Mouse (Mus musculus): ENCODE data around the gene Fahd2a. TPM values are rescaled to one million over a fixed set of nuclear protein-coding genes. Genes with fewer than 3 reads are reported as not detected.

Gene Fahd2a
- polyA plus RNA-seq, 1 experiment from 2014 or later, result 22.1 TPM

DNA sequence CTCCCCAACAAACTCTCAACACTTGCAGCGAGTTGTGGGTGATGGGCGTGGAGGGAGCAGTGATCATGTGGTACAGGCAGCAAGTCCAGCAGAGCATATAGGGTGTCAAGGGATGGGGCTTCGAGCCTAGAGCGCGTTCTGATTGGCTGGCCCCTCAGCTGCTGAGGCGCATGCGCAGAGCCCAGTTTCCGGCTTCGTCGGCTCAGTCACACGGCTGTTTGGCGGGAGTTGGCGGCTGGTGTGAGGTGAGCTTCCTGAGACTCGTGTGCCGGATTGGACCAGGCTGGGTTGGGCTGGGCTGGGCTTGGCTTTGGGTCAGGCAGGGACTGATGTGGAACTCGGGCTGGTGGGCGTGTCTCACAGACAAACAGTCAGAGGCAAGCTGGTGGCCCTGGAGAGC, 19.4 kb downstream of the Fahd2a start, which contains the start of gene Gpat2:
TSS of gene Gpat2 (plus strand) at position 223 of the 400 bp plus-strand sequence.
- no peaks in the 10 kb centered on the region for H3K9me3 ChIP-seq
- no peak within 1 kb of the TSS for H3K4me3 ChIP-seq
- no peak within 1 kb of the TSS for H3K4me2 ChIP-seq
- no peak for ATAC-seq (ENCODE audit: insufficient number of reproducible peaks, low FRiP score, low TSS enrichment, low read depth)
- 86% methylated on average over 17 of the region's 17 CpGs for WGBS
- no peak within 1 kb of the TSS for H3K9ac ChIP-seq
- H3K27ac ChIP-seq, result no peak within 1 kb of the TSS
- no peaks in the 10 kb centered on the region for H3K4me1 ChIP-seq
- H3K36me3 ChIP-seq, result no peaks in the 10 kb centered on the region
- H3K27me3 ChIP-seq, result no peaks in the 10 kb centered on the region

DNA sequence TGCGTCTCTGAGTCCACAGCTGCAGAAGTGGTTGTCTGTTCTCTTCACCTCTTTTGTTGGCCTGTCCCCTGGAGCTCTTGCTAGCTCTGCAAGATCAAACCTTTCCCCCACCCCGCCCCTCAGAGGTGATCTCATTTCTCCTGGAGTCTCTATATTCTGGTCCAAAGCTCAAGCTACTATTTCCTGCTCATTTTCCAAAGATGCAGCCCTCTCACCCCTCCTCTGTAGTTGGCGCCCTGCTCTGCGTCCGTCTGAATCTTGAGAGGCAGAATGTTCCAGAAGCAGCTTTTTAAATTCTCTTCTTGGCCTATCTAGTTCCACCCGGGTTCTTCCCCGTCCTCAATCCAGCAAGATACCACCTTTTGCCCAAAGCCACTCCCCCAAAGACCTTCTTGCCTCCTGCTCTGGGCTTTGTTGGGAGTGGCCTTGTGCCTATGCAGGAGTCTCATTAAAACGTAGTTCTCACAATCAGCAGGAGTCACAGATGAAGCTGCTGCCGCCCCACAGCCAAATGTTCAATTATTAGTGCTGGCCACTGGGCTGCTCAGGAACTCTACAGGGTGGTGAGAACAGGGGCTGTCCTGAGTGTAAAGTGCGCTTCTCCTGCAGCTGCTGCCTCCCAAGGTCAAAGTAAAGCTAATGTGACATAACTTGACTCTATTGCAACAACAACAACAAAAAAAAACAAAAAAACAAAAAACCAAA, 25.9 kb downstream of the Fahd2a start:
- WGBS, result 53% methylated on average over 10 of the region's 10 CpGs
- H3K9me3 ChIP-seq, result no peaks in the 10 kb centered on the region
- ATAC-seq (ENCODE audit: insufficient number of reproducible peaks, low FRiP score, low TSS enrichment, low read depth), result no peak

DNA sequence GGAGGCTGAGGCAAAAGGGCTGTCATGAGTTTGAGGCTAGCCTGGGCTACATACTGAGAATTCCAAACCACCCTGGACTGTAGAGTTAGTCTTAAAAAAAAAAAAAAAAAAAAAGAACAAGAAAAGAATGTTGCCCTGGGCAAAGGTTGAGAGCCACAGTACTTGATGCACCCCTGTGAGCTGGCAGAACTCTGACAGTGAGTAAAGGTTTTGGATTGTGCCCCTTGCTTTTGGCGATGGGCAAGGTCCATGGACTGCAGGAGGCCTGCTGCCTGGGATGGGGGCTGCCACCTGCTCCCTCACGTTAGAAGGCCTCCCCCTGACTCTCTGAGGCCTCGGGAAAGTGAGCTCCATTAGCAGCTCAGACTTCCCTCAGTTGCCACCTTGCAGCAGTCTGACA, 27.7 kb downstream of the Fahd2a start:
- ATAC-seq (ENCODE audit: insufficient number of reproducible peaks, low FRiP score, low TSS enrichment, low read depth), result no peak
- H3K4me1 ChIP-seq, result no peaks in the 10 kb centered on the region
- H3K36me3 ChIP-seq, result no peaks in the 10 kb centered on the region
- no peak overlapping the region for H3K4me3 ChIP-seq
- no peak overlapping the region for H3K4me2 ChIP-seq
- WGBS, result 45% methylated on average over 3 of the region's 3 CpGs
- no peak overlapping the region for H3K9ac ChIP-seq
- no peaks in the 10 kb centered on the region for H3K9me3 ChIP-seq
- H3K27me3 ChIP-seq, result no peaks in the 10 kb centered on the region
- H3K27ac ChIP-seq, result no peak overlapping the region

More for the DNA sequence above, 25.9 kb downstream of the Fahd2a start:
- no peak overlapping the region for H3K9ac ChIP-seq
- H3K27ac ChIP-seq, result no peak overlapping the region
- H3K27me3 ChIP-seq, result no peaks in the 10 kb centered on the region
- no peaks in the 10 kb centered on the region for H3K4me1 ChIP-seq
- no peak overlapping the region for H3K4me3 ChIP-seq
- no peaks in the 10 kb centered on the region for H3K36me3 ChIP-seq
- H3K4me2 ChIP-seq, result no peak overlapping the region

DNA sequence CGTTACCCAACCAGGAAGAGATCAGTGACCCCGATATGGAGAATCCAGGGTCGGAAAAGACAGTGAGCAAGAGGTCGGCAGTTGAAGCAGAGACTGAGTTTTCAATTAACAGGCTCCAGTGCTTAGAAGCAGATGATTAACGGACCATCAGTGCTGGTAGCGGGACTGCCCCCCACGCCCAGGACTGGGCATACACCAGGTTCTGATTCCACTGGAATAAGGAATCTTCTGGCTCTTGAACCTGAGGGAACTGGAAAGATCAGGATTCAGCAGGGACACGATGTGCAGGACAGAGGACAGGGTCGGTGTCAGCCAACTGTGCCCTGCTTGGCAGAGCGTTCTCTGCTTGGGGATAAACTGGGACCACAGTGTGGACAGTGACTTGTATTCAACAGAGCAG, 28.6 kb downstream of the Fahd2a start:
- H3K36me3 ChIP-seq, result no peaks in the 10 kb centered on the region
- H3K4me3 ChIP-seq, result no peak overlapping the region
- H3K4me2 ChIP-seq, result no peak overlapping the region
- no peak for ATAC-seq (ENCODE audit: insufficient number of reproducible peaks, low FRiP score, low TSS enrichment, low read depth)
- 68% methylated on average over 10 of the region's 10 CpGs for WGBS
- no peak overlapping the region for H3K9ac ChIP-seq
- H3K27me3 ChIP-seq, result no peaks in the 10 kb centered on the region
- H3K4me1 ChIP-seq, result no peaks in the 10 kb centered on the region
- H3K27ac ChIP-seq, result no peak overlapping the region
- no peaks in the 10 kb centered on the region for H3K9me3 ChIP-seq

DNA sequence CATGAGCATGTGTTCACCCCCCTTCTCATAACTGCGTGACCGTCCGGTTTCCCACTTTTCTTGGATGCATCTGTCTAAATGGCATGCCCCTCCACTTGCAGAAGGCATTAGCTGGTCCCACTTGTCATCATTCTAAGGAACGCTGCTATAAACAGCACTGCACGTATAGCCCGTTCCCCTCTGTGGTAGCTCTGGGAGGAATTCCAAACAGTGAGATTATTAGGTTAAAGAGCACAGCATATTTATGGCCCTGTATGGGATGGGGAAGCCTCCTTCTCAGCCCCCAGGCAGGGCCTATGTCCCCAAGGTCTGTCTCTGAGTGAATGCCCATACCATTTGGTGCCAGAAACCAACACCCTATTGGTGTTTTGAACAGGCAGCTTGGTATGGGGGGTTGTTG, 33.2 kb downstream of the Fahd2a start:
- Histone ChIP-seq H3K27ac (no peak overlapping the region), H3K9ac (no peak overlapping the region), H3K4me2 (no peak overlapping the region), H3K27me3 (no peaks in the 10 kb centered on the region), H3K4me3 (no peak overlapping the region), H3K36me3 (no peaks in the 10 kb centered on the region), H3K4me1 (no peaks in the 10 kb centered on the region), H3K9me3 (no peaks in the 10 kb centered on the region)
- 64% methylated on average over 6 of the region's 6 CpGs for WGBS
- ATAC-seq (ENCODE audit: insufficient number of reproducible peaks, low FRiP score, low TSS enrichment, low read depth), result no peak

DNA sequence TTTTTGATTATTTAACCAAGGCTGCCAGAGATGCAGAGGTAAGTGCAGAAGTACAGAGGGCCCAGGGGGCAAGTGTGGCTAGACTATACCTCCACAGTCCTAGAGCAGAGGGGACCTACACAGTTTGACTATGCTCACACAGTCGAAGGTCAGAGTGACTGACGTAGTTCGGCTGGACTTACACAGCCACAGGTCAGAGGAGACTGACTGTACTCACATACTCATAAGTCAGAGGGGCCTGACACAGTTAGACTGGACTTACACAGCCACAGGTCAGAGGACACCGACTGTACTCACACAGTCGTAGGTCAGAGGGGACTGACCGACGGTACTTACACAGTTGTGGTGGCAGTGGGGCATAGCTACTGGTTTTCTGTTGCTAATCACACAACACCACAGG, 45.6 kb downstream of the Fahd2a start:
- no peak overlapping the region for H3K4me2 ChIP-seq
- no peak for ATAC-seq (ENCODE audit: insufficient number of reproducible peaks, low FRiP score, low TSS enrichment, low read depth)
- H3K27me3 ChIP-seq, result no peaks in the 10 kb centered on the region
- no peaks in the 10 kb centered on the region for H3K36me3 ChIP-seq
- no peak overlapping the region for H3K9ac ChIP-seq
- no peaks in the 10 kb centered on the region for H3K4me1 ChIP-seq
- H3K9me3 ChIP-seq, result no peaks in the 10 kb centered on the region
- WGBS, result 89% methylated on average over 7 of the region's 7 CpGs
- no peak overlapping the region for H3K27ac ChIP-seq
- no peak overlapping the region for H3K4me3 ChIP-seq

DNA sequence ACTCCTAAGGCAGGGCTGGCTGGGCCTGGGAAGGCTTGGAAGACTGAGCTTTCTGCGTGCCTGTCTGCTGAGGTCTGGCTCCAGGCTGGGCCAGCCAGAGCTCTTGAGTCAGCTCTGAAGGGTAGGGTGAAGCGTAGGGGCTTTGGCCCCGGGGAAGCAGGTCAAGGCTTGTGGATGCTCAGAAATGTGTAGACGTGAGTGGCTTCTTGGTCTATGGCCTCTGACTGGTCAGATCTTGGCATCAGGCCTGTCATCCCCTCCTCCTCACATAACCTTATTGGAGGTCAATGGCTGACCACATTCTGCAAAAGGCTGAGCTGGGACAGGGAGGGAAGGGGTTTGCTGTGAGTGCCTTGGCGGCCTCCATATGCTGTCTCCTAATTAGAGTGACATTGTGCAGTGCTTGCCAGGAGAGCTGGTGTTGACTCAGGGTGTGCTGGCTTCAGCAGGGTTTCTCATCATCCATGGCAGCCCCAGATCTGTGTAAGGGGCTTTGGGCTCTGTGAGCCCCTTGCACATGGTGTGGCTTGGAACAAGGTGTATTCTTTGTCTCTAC, 49.7 kb downstream of the Fahd2a start:
- WGBS, result 68% methylated on average over 5 of the region's 5 CpGs

DNA sequence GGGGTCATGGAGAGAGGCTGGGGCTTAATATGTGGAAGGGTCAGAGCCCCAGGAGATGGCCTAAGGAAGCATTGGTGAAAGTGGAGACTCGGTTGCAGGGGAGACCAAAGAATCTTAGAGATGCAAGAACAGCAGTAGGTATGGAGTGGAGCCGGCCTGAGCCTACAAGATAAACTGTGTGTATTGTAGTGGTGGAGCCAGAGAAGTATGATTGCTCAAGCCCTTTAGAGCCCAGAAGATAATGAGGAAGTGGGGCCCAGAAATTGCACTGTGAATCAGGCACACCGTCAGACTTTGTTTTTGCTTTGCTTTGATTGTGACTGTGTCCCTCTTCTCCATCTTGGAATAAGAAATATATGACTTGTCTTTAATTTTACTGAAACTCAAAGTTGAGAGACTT, 53.0 kb downstream of the Fahd2a start:
- 70% methylated on average over 3 of the region's 3 CpGs for WGBS
- Histone ChIP-seq H3K36me3 (no peaks in the 10 kb centered on the region), H3K4me3 (no peak overlapping the region), H3K4me2 (no peak overlapping the region), H3K9me3 (no peaks in the 10 kb centered on the region), H3K27me3 (no peaks in the 10 kb centered on the region), H3K4me1 (no peaks in the 10 kb centered on the region), H3K9ac (no peak overlapping the region), H3K27ac (no peak overlapping the region)
- no peak for ATAC-seq (ENCODE audit: insufficient number of reproducible peaks, low FRiP score, low TSS enrichment, low read depth)

More for the DNA sequence above, 49.7 kb downstream of the Fahd2a start:
- Histone ChIP-seq H3K4me3 (no peak overlapping the region), H3K27me3 (no peaks in the 10 kb centered on the region), H3K36me3 (no peaks in the 10 kb centered on the region), H3K4me2 (no peak overlapping the region), H3K27ac (no peak overlapping the region), H3K9me3 (no peaks in the 10 kb centered on the region), H3K4me1 (no peaks in the 10 kb centered on the region), H3K9ac (no peak overlapping the region)
- no peak for ATAC-seq (ENCODE audit: insufficient number of reproducible peaks, low FRiP score, low TSS enrichment, low read depth)

DNA sequence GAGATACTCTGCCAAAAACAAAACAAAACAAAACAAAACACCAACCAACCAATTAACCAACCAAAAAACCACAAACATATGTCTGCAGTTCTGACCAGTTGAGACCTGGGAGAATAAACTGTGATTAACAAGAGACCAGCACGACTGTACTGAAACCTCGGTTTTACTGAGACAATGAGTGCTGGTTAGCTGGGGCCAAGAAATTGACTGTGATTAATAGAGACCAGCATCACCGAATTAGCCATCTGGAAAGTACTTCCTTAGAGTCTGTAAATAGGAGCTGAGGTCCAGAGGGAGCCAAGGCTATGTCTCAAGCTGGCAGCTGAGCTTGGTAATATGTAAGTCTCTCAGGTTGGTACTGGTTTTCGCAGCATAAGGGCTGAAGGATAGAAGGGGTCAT, 53.5 kb downstream of the Fahd2a start:
- no peak overlapping the region for H3K4me2 ChIP-seq
- H3K4me3 ChIP-seq, result no peak overlapping the region
- H3K36me3 ChIP-seq, result no peaks in the 10 kb centered on the region
- ATAC-seq (ENCODE audit: insufficient number of reproducible peaks, low FRiP score, low TSS enrichment, low read depth), result no peak
- H3K27me3 ChIP-seq, result no peaks in the 10 kb centered on the region
- 54% methylated on average over 4 of the region's 4 CpGs for WGBS
- no peaks in the 10 kb centered on the region for H3K9me3 ChIP-seq
- H3K9ac ChIP-seq, result no peak overlapping the region
- no peaks in the 10 kb centered on the region for H3K4me1 ChIP-seq
- H3K27ac ChIP-seq, result no peak overlapping the region

DNA sequence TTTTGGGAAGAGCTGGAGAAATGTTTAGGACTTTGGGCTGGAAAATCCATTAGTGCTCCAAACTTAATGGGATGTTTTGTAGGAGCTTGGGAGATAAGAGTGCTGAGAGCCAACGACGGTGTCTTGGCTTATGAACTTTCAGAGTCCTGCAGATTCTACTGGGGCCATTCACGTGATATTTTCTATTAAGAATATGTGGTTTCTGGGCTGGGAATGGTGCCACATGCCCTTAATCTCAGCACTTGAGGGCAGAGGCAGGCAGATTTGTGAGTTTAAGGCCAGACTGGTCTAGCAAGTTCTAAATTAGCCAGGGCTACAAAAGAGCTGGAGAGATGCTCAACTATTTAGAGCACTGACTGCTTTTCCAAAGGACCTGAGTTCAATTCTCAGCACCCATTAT, 54.0 kb downstream of the Fahd2a start:
- H3K36me3 ChIP-seq, result no peaks in the 10 kb centered on the region
- no peaks in the 10 kb centered on the region for H3K9me3 ChIP-seq
- no peak overlapping the region for H3K4me3 ChIP-seq
- H3K27ac ChIP-seq, result no peak overlapping the region
- H3K4me1 ChIP-seq, result no peaks in the 10 kb centered on the region
- 58% methylated on average over 3 of the region's 3 CpGs for WGBS
- H3K27me3 ChIP-seq, result no peaks in the 10 kb centered on the region
- no peak for ATAC-seq (ENCODE audit: insufficient number of reproducible peaks, low FRiP score, low TSS enrichment, low read depth)
- H3K4me2 ChIP-seq, result no peak overlapping the region
- H3K9ac ChIP-seq, result no peak overlapping the region

DNA sequence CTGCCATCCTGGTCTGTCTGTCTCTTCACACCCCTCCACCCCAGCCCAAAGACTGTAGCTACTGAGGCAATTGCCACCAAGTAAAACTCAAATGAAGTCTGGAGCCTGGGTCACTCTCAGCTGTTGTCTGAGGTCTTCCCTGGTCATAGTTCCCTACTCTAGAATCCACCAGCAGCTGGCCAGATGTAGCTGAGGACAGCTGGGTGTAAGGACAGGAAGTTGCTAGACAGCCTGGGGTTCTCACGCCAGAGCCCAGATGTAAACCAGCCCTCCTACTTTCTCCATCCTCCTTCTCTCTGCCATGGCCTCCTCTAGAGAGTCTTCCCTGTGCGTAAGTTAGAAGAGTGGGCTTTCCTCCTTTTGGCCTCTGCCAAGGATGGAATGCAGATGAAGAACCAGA, 56.8 kb downstream of the Fahd2a start:
- H3K36me3 ChIP-seq, result no peaks in the 10 kb centered on the region
- no peak overlapping the region for H3K27ac ChIP-seq
- no peak overlapping the region for H3K9ac ChIP-seq
- no peak overlapping the region for H3K4me2 ChIP-seq
- WGBS, result 62% methylated on average over 2 of the region's 2 CpGs
- H3K4me3 ChIP-seq, result no peak overlapping the region
- no peak for ATAC-seq (ENCODE audit: insufficient number of reproducible peaks, low FRiP score, low TSS enrichment, low read depth)
- H3K27me3 ChIP-seq, result no peaks in the 10 kb centered on the region
- no peaks in the 10 kb centered on the region for H3K4me1 ChIP-seq
- no peaks in the 10 kb centered on the region for H3K9me3 ChIP-seq

All from limb, embryonic 15.5 days (tissue).